Mouse (Mus musculus): ENCODE data around the gene Atp6ap1l.

- TF ChIP-seq CTCF (IDR thresholded peaks at IDR 0.05; ENCODE audit: low read depth) (no peak), EP300 (optimal IDR thresholded peaks at IDR 0.05) (no peak)
These were observed 7.9 kb upstream of the Atp6ap1l start for GRCm38 (mm10) chr13:90912760-90913674.
